Mouse (Mus musculus): ENCODE data around the gene Nectin1. TPM values are rescaled to one million over a fixed set of nuclear protein-coding genes. Genes with fewer than 3 reads are reported as not detected.

Gene Nectin1
- 1 to 10 TPM; 3.7 to 3.9 TPM for total RNA-seq (2023)

GRCm38 (mm10) chr9:43743647-43744137, at the start of gene Nectin1:
Gene Nectin1 (plus strand): TSS chr9:43743984.

Data from neutrophil, adult 83 days (primary cell).